Mouse (Mus musculus): Measurements from ENCODE around the gene Lst1.

GRCm38 (mm10) chr17:35147348-35147747 lies 40.9 kb downstream of the Lst1 start:
- TF ChIP-seq ZC3H11A (IDR thresholded peaks at IDR 0.05; ENCODE audit: borderline replicate concordance, low read depth, low read length) (no peak), MAFK (IDR thresholded peaks at IDR 0.05; ENCODE audit: insufficient read depth, low read depth, low read length) (no peak), ZNF384 (IDR thresholded peaks at IDR 0.05; ENCODE audit: low read depth, low read length) (no peak), HCFC1 (IDR thresholded peaks at IDR 0.05; ENCODE audit: borderline replicate concordance, insufficient read depth, low read length) (no peak), CHD2 (IDR thresholded peaks at IDR 0.05; ENCODE audit: low read depth, low read length) (no peak)
